In genomic region chr17:33717982-33718381, GRCm38 (mm10) we compare ENCODE assay signal across 8 mouse cellular contexts. TPM values are rescaled to one million over a fixed set of nuclear protein-coding genes. Genes with fewer than 3 reads are reported as not detected.
DNase-seq lines count a peak whose midpoint lies in the region; ATAC-seq and TF ChIP-seq lines count a peak whose summit lies in the region.

No protein-coding gene starts in this region.

- no peak for TF ChIP-seq POLR2A in brain, embryonic 14.5 days (IDR thresholded peaks at IDR 0.05; ENCODE audit: borderline replicate concordance, extremely low read depth, insufficient read depth, insufficient read length, poor library complexity, severe bottlenecking)

- H3K27ac ChIP-seq in kidney, embryonic 14.5 days (ENCODE audit: low read depth, low read length): no peak overlapping the region
- H3K27ac ChIP-seq in hindbrain, embryonic 16.5 days (ENCODE audit: low read depth, low read length): peak overlapping the region; percentile 40; the same call in 1 of the 2 replicates
- H3K27ac ChIP-seq in midbrain, embryonic 16.5 days (ENCODE audit: low read length): no peak overlapping the region; the same call in 1 of the 2 replicates

- no peaks in the 10 kb centered on the region for H3K27me3 ChIP-seq in kidney, embryonic 14.5 days (ENCODE audit: control insufficient read depth, insufficient read depth, low read length)
- H3K27me3 ChIP-seq in hindbrain, embryonic 16.5 days (replicated peaks; ENCODE audit: control insufficient read depth, insufficient read depth, low read length): no peaks in the 10 kb centered on the region
- H3K27me3 ChIP-seq in midbrain, embryonic 16.5 days (ENCODE audit: control insufficient read depth, insufficient read depth, low read depth, low read length): no peaks in the 10 kb centered on the region

- peaks cover 4% of the 10 kb centered on the region for H3K4me1 ChIP-seq in kidney, embryonic 14.5 days (ENCODE audit: control insufficient read depth, insufficient read depth, low read length)
- H3K4me1 ChIP-seq in hindbrain, embryonic 16.5 days (ENCODE audit: control insufficient read depth, insufficient read depth, low read depth, low read length): peaks cover 3% of the 10 kb centered on the region
- H3K4me1 ChIP-seq in midbrain, embryonic 16.5 days (ENCODE audit: control insufficient read depth, insufficient read depth, low read length): no peaks in the 10 kb centered on the region

- H3K4me3 ChIP-seq in kidney, embryonic 14.5 days (ENCODE audit: low read length): peak overlapping the region; percentile 82
- H3K4me3 ChIP-seq in hindbrain, embryonic 16.5 days (ENCODE audit: low read length): peak overlapping the region; percentile 83
- H3K4me3 ChIP-seq in midbrain, embryonic 16.5 days (ENCODE audit: low read depth, low read length): peak overlapping the region; percentile 72

- H3K36me3 ChIP-seq in kidney, embryonic 14.5 days (ENCODE audit: control insufficient read depth, insufficient read depth, low read length): no peaks in the 10 kb centered on the region
- H3K36me3 ChIP-seq in hindbrain, embryonic 16.5 days (ENCODE audit: control insufficient read depth, insufficient read depth, low read length): no peaks in the 10 kb centered on the region
- H3K36me3 ChIP-seq in midbrain, embryonic 16.5 days (ENCODE audit: control insufficient read depth, insufficient read depth, low read length): no peaks in the 10 kb centered on the region

- DNase-seq in kidney, postnatal 14 days: no peak
- DNase-seq in brain, embryonic 14.5 days (ENCODE audit: low read depth): peak; percentile 1
- DNase-seq in embryo, embryonic 9.5 days (ENCODE audit: extremely low spot score): no peak
- DNase-seq in retina, postnatal 1 day: no peak
- no peak for DNase-seq in gastrocnemius, adult 18-20 months (ENCODE audit: low spot score)

- no peaks in the 10 kb centered on the region for H3K9me3 ChIP-seq in kidney, embryonic 14.5 days (ENCODE audit: control insufficient read depth, low read length)
- no peaks in the 10 kb centered on the region for H3K9me3 ChIP-seq in hindbrain, embryonic 16.5 days (ENCODE audit: control insufficient read depth, low read length)
- no peaks in the 10 kb centered on the region for H3K9me3 ChIP-seq in midbrain, embryonic 16.5 days (replicated peaks; ENCODE audit: control insufficient read depth, low read length, poor library complexity, severe bottlenecking)

- H3K4me2 ChIP-seq in kidney, embryonic 14.5 days (replicated peaks; ENCODE audit: low read depth, low read length): peak overlapping the region; percentile 87
- H3K4me2 ChIP-seq in hindbrain, embryonic 16.5 days (ENCODE audit: low read length): peak overlapping the region; percentile 87
- H3K4me2 ChIP-seq in midbrain, embryonic 16.5 days (ENCODE audit: low read length): peak overlapping the region; percentile 77

- ATAC-seq in kidney, embryonic 14.5 days (ENCODE audit: low FRiP score, low TSS enrichment): no peak
- ATAC-seq in hindbrain, embryonic 16.5 days: no peak
- peak; percentile 3; the same call in 1 of the 2 replicates for ATAC-seq in midbrain, embryonic 16.5 days

- H3K9ac ChIP-seq in kidney, embryonic 14.5 days (ENCODE audit: low read depth, low read length): peak overlapping the region; percentile 73
- peak overlapping the region; percentile 86 for H3K9ac ChIP-seq in hindbrain, embryonic 16.5 days (ENCODE audit: low read depth, low read length)
- peak overlapping the region; percentile 76 for H3K9ac ChIP-seq in midbrain, embryonic 16.5 days (ENCODE audit: low read depth, low read length)

- 7% methylated on average over 8 of the region's 8 CpGs for WGBS in kidney, embryonic 14.5 days
- 6% methylated on average over 8 of the region's 8 CpGs for WGBS in hindbrain, embryonic 16.5 days
- 10% methylated on average over 8 of the region's 8 CpGs for WGBS in midbrain, embryonic 16.5 days

- no peak for TF ChIP-seq CTCF in brain, embryonic 14.5 days (IDR thresholded peaks at IDR 0.05; ENCODE audit: borderline replicate concordance, extremely low read depth, insufficient read depth, insufficient read length)

RNA-seq across cellular contexts. Expression of gene March2, which starts 0.5 kb away (rescaled TPM):
- 31.2 and 46.1 TPM in 2 replicates for polyA plus RNA-seq in kidney, embryonic 14.5 days (2014; fragmentation: Nextera tagmentation; extraction: Ambion mirVana)
- polyA plus RNA-seq in brain, embryonic 14.5 days (2012; rRNA removed): 59.3 and 65.7 TPM in 2 replicates
- 82.2 and 84.1 TPM in 2 replicates for polyA plus RNA-seq in hindbrain, embryonic 16.5 days (2015; fragmentation: Nextera tagmentation; extraction: Ambion mirVana)
- polyA plus RNA-seq in midbrain, embryonic 16.5 days (2015; fragmentation: Nextera tagmentation; extraction: Ambion mirVana): 62.9 and 74.6 TPM in 2 replicates
- total RNA-seq in gastrocnemius, adult 18-20 months (2021): 10 to 100 TPM; 87.2 to 90.6 TPM

RNA-seq across cellular contexts. Expression of gene Hnrnpm, which starts 31.3 kb away (rescaled TPM):
- polyA plus RNA-seq in kidney, embryonic 14.5 days (2014; fragmentation: Nextera tagmentation; extraction: Ambion mirVana): 375 and 422 TPM in 2 replicates
- 206 and 243 TPM in 2 replicates for polyA plus RNA-seq in brain, embryonic 14.5 days (2012; rRNA removed)
- polyA plus RNA-seq in hindbrain, embryonic 16.5 days (2015; fragmentation: Nextera tagmentation; extraction: Ambion mirVana): 161 and 194 TPM in 2 replicates
- polyA plus RNA-seq in midbrain, embryonic 16.5 days (2015; fragmentation: Nextera tagmentation; extraction: Ambion mirVana): 190 and 198 TPM in 2 replicates
- total RNA-seq in gastrocnemius, adult 18-20 months (2021): 10 to 100 TPM; 62.1 to 74.1 TPM

RNA-seq across cellular contexts. Expression of gene Rab11b, which starts 42.3 kb away (rescaled TPM):
- polyA plus RNA-seq in kidney, embryonic 14.5 days (2014; fragmentation: Nextera tagmentation; extraction: Ambion mirVana): 217 and 269 TPM in 2 replicates
- polyA plus RNA-seq in brain, embryonic 14.5 days (2012; rRNA removed): 633 and 642 TPM in 2 replicates
- 481 and 517 TPM in 2 replicates for polyA plus RNA-seq in hindbrain, embryonic 16.5 days (2015; fragmentation: Nextera tagmentation; extraction: Ambion mirVana)
- polyA plus RNA-seq in midbrain, embryonic 16.5 days (2015; fragmentation: Nextera tagmentation; extraction: Ambion mirVana): 503 and 519 TPM in 2 replicates
- total RNA-seq in gastrocnemius, adult 18-20 months (2021): 100 to 1,000 TPM; 138 to 142 TPM
